Comparison of ENCODE assay signal across 28 mouse cellular contexts in the genomic region with DNA sequence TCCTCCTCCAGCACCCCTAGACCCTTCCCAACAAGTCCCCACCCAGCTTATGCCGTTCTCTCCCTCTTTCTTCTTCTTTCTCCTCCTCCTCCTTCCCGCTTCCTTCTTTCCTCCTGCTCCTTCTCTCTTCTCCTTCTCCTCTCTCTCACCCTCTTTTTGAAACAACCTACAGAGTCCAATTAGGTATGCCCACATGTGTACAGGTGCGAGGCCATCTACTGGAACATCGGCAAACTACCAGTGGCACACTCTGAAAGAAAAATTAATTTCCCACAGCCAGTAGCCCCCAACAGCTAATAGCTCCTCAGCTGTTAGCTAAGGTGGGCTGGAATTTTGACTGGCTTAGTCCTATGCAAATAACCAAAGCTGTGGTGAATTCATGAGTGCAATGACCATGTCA.
DNase-seq lines count a peak whose midpoint lies in the region; ATAC-seq and TF ChIP-seq lines count a peak whose summit lies in the region.
"Had no signal": no experiment of that assay in that cellular context is flagged by ENCODE, and none has a peak within 500 bp of the region (broad histone marks: within the 10 kb centered on the region; RNA-seq: fewer than 3 reads in every experiment).

No protein-coding gene starts in this region.

- 0 out of 2 replicates have a peak, but pooled peaks have one; percentile 6 for TF ChIP-seq CTCF in hindbrain, postnatal 0 days (IDR thresholded peaks at IDR 0.05; ENCODE audit: low read depth)
- peak; percentile 8; the same call in 1 of the 2 replicates for TF ChIP-seq CTCF in liver, postnatal 0 days (IDR thresholded peaks at IDR 0.05; ENCODE audit: low read depth)
- TF ChIP-seq CTCF in CH12.LX (conservative IDR thresholded peaks at IDR 0.05 in 1 of 2, IDR thresholded peaks at IDR 0.05 in 1 of 2; ENCODE audit: low read depth in 2 of 2, low read length in 2 of 2) (peak; percentile 13 to 59; a peak in 2 of 4 replicates), Patski (IDR thresholded peaks at IDR 0.05) (peak; percentile 35)

- H3K27ac ChIP-seq in hindbrain, postnatal 0 days = no peak overlapping the region
- H3K27ac ChIP-seq in hindbrain, embryonic 13.5 days = no peak overlapping the region
- H3K27ac ChIP-seq in liver, postnatal 0 days (ENCODE audit: low read depth) = no peak overlapping the region
- no peak overlapping the region for H3K27ac ChIP-seq in liver, embryonic 12.5 days
- no peak overlapping the region for H3K27ac ChIP-seq in CH12.LX (ENCODE audit: insufficient read depth, low read depth)
- H3K27ac ChIP-seq: embryonic facial prominence, embryonic 12.5 days; kidney, embryonic 15.5 days; liver, embryonic 15.5 days; lung, embryonic 15.5 days; midbrain, embryonic 13.5 days; stomach, embryonic 15.5 days had no signal

- in situ Hi-C loops in CH12.LX (cut with MboI; ENCODE audit: low pct_ligation_motif_present, low pct_unique_long_range_greater_than_20kb, low sequenced_read_pairs) (no loop called here), Patski (cut with MboI; ENCODE audit: low pct_unique_long_range_greater_than_20kb) (no loop called here)

- no peaks in the 10 kb centered on the region for H3K79me2 ChIP-seq in CH12.LX (replicated peaks; ENCODE audit: control insufficient read depth, extremely low read depth, insufficient read depth, poor library complexity, severe bottlenecking)

- no peak overlapping the region for H3K4me3 ChIP-seq in hindbrain, postnatal 0 days (ENCODE audit: low read length)
- H3K4me3 ChIP-seq in hindbrain, embryonic 13.5 days = no peak overlapping the region
- no peak overlapping the region for H3K4me3 ChIP-seq in liver, postnatal 0 days (ENCODE audit: low read depth, low read length)
- no peak overlapping the region for H3K4me3 ChIP-seq in liver, embryonic 12.5 days
- H3K4me3 ChIP-seq in CH12.LX (replicated peaks in 1 of 3; ENCODE audit: low read depth in 2 of 3, low read length in 2 of 3, poor library complexity in 1 of 3) = no peak overlapping the region
- H3K4me3 ChIP-seq: embryonic facial prominence, embryonic 12.5 days; kidney, embryonic 15.5 days; liver, embryonic 15.5 days; lung, embryonic 15.5 days; megakaryocyte, embryonic 14.5 days; midbrain, embryonic 13.5 days; stomach, embryonic 15.5 days had no signal

- CTCF ChIA-PET in Patski (lab: Charles Lee) = interaction anchor here (1.3 kb wide), 1 partner anchor 18 kb away, joined by 3 read pairs; no protein-coding TSS in a partner anchor

- H3K27me3 ChIP-seq in hindbrain, postnatal 0 days (ENCODE audit: insufficient read depth, low read length) = no peaks in the 10 kb centered on the region
- H3K27me3 ChIP-seq in hindbrain, embryonic 13.5 days = no peaks in the 10 kb centered on the region
- H3K27me3 ChIP-seq in liver, postnatal 0 days (ENCODE audit: insufficient read depth, low read length) = no peaks in the 10 kb centered on the region
- H3K27me3 ChIP-seq in liver, embryonic 12.5 days (replicated peaks) = no peaks in the 10 kb centered on the region
- H3K27me3 ChIP-seq in CH12.LX (replicated peaks) = no peaks in the 10 kb centered on the region
- H3K27me3 ChIP-seq in Patski = no peaks in the 10 kb centered on the region
- H3K27me3 ChIP-seq: embryonic facial prominence, embryonic 12.5 days; kidney, embryonic 15.5 days; liver, embryonic 15.5 days; lung, embryonic 15.5 days; midbrain, embryonic 13.5 days; stomach, embryonic 15.5 days had no signal

- no peaks in the 10 kb centered on the region for H3K4me1 ChIP-seq in hindbrain, postnatal 0 days (ENCODE audit: insufficient read depth, low read length)
- H3K4me1 ChIP-seq in hindbrain, embryonic 13.5 days (replicated peaks) = 0 out of 2 replicates have a peak, but pooled peaks cover 3% of the 10 kb centered on the region
- no peaks in the 10 kb centered on the region for H3K4me1 ChIP-seq in liver, postnatal 0 days (ENCODE audit: insufficient read depth)
- H3K4me1 ChIP-seq in liver, embryonic 12.5 days = peaks cover 7% of the 10 kb centered on the region
- H3K4me1 ChIP-seq in CH12.LX (ENCODE audit: control insufficient read depth in 1 of 2, insufficient read depth in 2 of 2) = peaks cover 5 to 40% of the 10 kb centered on the region in 2 experiments
- H3K4me1 ChIP-seq: embryonic facial prominence, embryonic 12.5 days; kidney, embryonic 15.5 days; lung, embryonic 15.5 days; megakaryocyte, embryonic 14.5 days; stomach, embryonic 15.5 days had no signal

- no peak overlapping the region for H3K9ac ChIP-seq in hindbrain, postnatal 0 days (replicated peaks; ENCODE audit: low read length)
- H3K9ac ChIP-seq in hindbrain, embryonic 13.5 days = no peak overlapping the region
- H3K9ac ChIP-seq in liver, postnatal 0 days (replicated peaks) = no peak overlapping the region
- no peak overlapping the region for H3K9ac ChIP-seq in liver, embryonic 12.5 days
- no peak overlapping the region for H3K9ac ChIP-seq in CH12.LX (ENCODE audit: insufficient read depth, low read depth)
- H3K9ac ChIP-seq: embryonic facial prominence, embryonic 12.5 days; kidney, embryonic 15.5 days; liver, embryonic 15.5 days; lung, embryonic 15.5 days; midbrain, embryonic 13.5 days; stomach, embryonic 15.5 days had no signal

- dilution Hi-C loops in CH12.LX (cut with MboI; ENCODE audit: extremely low pct_ligation_motif_present, extremely low pct_unique_long_range_greater_than_20kb, low sequenced_read_pairs) = no loop called here

- 90% methylated on average over 4 of the region's 4 CpGs for WGBS in hindbrain, postnatal 0 days
- 89% methylated on average over 4 of the region's 4 CpGs for WGBS in hindbrain, embryonic 13.5 days
- 83% methylated on average over 4 of the region's 4 CpGs for WGBS in liver, postnatal 0 days (ENCODE audit: insufficient replicate concordance)
- 85% methylated on average over 4 of the region's 4 CpGs for WGBS in liver, embryonic 12.5 days (ENCODE audit: insufficient replicate concordance)

- POLR2A ChIA-PET in Patski (lab: Charles Lee) = no interaction called here

- no peak for DNase-seq in hindbrain, postnatal 0 days (ENCODE audit: low spot score)
- no peak for DNase-seq in liver, postnatal 0 days
- peak; percentile 34 for DNase-seq in CH12.LX (ENCODE audit: extremely low read depth)
- no peak for DNase-seq in Patski (ENCODE audit: low read depth, low spot score)
- DNase-seq in cerebellum, postnatal 25 days = no peak
- DNase-seq: adrenal gland, postnatal 14 days; B cell, adult 2 months; cerebellum, adult 18-20 months; cerebellum, postnatal 10 days; gastrocnemius, postnatal 25 days; kidney, adult 11 months; kidney, postnatal 36 days; layer of hippocampus, postnatal 36 days; liver; lung, postnatal 4 days; right cerebral cortex, postnatal 25 days; thymus, postnatal 25 days had no signal

- H3K36me3 ChIP-seq in hindbrain, postnatal 0 days (ENCODE audit: insufficient read depth, low read length) = no peaks in the 10 kb centered on the region
- no peaks in the 10 kb centered on the region for H3K36me3 ChIP-seq in hindbrain, embryonic 13.5 days
- H3K36me3 ChIP-seq in liver, postnatal 0 days (replicated peaks; ENCODE audit: insufficient read depth, low read length) = no peaks in the 10 kb centered on the region
- no peaks in the 10 kb centered on the region for H3K36me3 ChIP-seq in liver, embryonic 12.5 days
- peaks cover 0 to 3% of the 10 kb centered on the region in 2 experiments for H3K36me3 ChIP-seq in CH12.LX (replicated peaks in 1 of 2; ENCODE audit: control insufficient read depth in 1 of 2, insufficient read depth in 1 of 2, low read length in 1 of 2)
- H3K36me3 ChIP-seq: embryonic facial prominence, embryonic 12.5 days; G1E; kidney, embryonic 15.5 days; liver, embryonic 15.5 days; lung, embryonic 15.5 days; stomach, embryonic 15.5 days had no signal

- TF ChIP-seq POLR2A in CH12.LX (IDR thresholded peaks at IDR 0.05; ENCODE audit: low read depth, low read length) = no peak

- peak; percentile 36 for TF ChIP-seq RAD21 in CH12.LX (IDR thresholded peaks at IDR 0.05; ENCODE audit: low read depth, low read length)

- no peaks in the 10 kb centered on the region for H3K9me3 ChIP-seq in hindbrain, postnatal 0 days (ENCODE audit: low read length)
- no peaks in the 10 kb centered on the region for H3K9me3 ChIP-seq in hindbrain, embryonic 13.5 days
- H3K9me3 ChIP-seq in liver, postnatal 0 days (ENCODE audit: low read length) = no peaks in the 10 kb centered on the region
- no peaks in the 10 kb centered on the region for H3K9me3 ChIP-seq in liver, embryonic 12.5 days (replicated peaks)
- H3K9me3 ChIP-seq in CH12.LX (replicated peaks; ENCODE audit: low read length) = no peaks in the 10 kb centered on the region
- H3K9me3 ChIP-seq: embryonic facial prominence, embryonic 12.5 days; G1E; kidney, embryonic 15.5 days; liver, embryonic 15.5 days; lung, embryonic 15.5 days; megakaryocyte, embryonic 14.5 days; midbrain, embryonic 13.5 days; stomach, embryonic 15.5 days had no signal

- no peak for TF ChIP-seq EP300 in liver, postnatal 0 days (IDR thresholded peaks at IDR 0.05; ENCODE audit: low read depth)
- TF ChIP-seq EP300 in CH12.LX (IDR thresholded peaks at IDR 0.05; ENCODE audit: low read length) = no peak

- H3K4me2 ChIP-seq in hindbrain, postnatal 0 days (ENCODE audit: low read depth, low read length) = no peak overlapping the region
- no peak overlapping the region for H3K4me2 ChIP-seq in hindbrain, embryonic 13.5 days
- no peak overlapping the region for H3K4me2 ChIP-seq in liver, postnatal 0 days (ENCODE audit: low read depth, low read length)
- H3K4me2 ChIP-seq in liver, embryonic 12.5 days = no peak overlapping the region
- H3K4me2 ChIP-seq in CH12.LX (ENCODE audit: insufficient read depth, low read depth, poor library complexity, severe bottlenecking) = no peak overlapping the region
- H3K4me2 ChIP-seq: embryonic facial prominence, embryonic 12.5 days; kidney, embryonic 15.5 days; liver, embryonic 15.5 days; lung, embryonic 15.5 days; midbrain, embryonic 13.5 days; stomach, embryonic 15.5 days had no signal

- no peak for ATAC-seq in hindbrain, postnatal 0 days
- ATAC-seq in hindbrain, embryonic 13.5 days (ENCODE audit: low FRiP score) = no peak
- no peak for ATAC-seq in liver, postnatal 0 days
- ATAC-seq in liver, embryonic 12.5 days = no peak
- ATAC-seq in Patski = no peak
- ATAC-seq: forebrain, embryonic 14.5 days; midbrain, embryonic 13.5 days had no signal

TF ChIP-seq in CH12.LX, 34 proteins besides CTCF, POLR2A, EP300 and RAD21:
- no peak for TF ChIP-seq KAT2A (IDR thresholded peaks at IDR 0.05; ENCODE audit: insufficient replicate concordance, low read length)
- peak; percentile 57 for TF ChIP-seq SMC3 (IDR thresholded peaks at IDR 0.05; ENCODE audit: low read depth, low read length)
